Mouse (Mus musculus) ZHBTc4 (cell line): ENCODE data around the gene Hivep1.

ENCODE experiments used
- DNase-seq: peaks from one replicate; pipeline ENCODE4 v3.0.0-alpha.2; 2011; ENCODE audit warnings: low read depth, low spot score

Hivep1 gene

DNA sequence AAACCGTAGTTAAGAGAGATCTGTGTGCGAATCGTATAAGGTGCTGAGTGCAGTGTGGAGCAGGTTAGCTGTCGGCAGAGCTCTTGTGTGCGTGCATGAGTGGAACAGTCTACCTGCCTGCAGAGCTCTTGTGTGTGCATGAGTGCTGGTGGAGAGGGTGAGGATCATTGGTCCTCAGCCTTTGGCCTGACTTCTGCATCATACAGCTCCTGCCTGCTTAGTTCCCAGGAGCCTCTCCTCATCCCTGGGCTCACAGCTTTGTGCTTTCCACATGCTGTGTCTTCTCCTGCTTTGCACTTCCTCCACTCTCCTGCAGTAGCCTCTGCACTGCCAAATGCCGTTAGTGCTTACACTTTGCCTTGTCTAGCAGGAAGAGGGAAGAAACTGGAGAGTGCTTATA, 60.2 kb downstream of the Hivep1 start:
- DNase-seq = no peak

DNA sequence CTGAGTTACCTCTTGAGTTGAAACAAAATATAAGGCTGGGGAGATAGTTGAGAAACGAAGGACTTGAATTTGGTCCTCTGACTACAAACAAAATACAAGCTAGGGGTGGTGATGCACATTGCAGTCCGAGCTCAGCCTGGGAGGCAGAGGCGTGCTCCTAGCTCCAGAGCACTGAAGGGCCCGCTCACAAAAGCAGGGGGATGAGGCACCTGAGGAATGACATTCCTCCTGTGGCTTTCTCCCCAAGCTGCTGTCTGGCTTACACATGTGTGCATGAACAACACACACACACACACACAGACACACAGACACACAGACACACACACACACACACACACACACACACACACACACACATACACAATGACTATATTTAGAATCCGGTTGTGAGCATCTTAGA, 60.9 kb downstream of the Hivep1 start:
- DNase-seq = no peak

DNA sequence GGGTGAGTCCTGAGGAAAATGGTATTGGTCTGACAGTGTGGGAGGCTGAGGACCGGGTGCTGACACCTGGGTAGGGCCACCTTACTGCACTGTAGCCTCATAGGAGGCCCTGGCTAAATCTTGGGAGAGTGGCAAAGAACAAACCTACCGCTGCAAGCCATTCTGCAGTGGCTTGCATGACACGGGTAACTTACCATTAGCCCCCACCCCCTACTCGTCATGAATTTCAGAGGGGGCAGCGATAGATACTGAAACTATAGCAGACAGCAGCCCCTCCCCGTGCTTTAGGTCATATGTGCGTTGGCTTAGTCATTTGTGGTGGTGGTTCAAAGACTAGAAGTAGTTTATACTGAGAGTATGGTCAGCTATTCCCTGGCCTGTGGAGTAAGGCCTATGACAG, 61.8 kb downstream of the Hivep1 start:
- DNase-seq = no peak

DNA sequence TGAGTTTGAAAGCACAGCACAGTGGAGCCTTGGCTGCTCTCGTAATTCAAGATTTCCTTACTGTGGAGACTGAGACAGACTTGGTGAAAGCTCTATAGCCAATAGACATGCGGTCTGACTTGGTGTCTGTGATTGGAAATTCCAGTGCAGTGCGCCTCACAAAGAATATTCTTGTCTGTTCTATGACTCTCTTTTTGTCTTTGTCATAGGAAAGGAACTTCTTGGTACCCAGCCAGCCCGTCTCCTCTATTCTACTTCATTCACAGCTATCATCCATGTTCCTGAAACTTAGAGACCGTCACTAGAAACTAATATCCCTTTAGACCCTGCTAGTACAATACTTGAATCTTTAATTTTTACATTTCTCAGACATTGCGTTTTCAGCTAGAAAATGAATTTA, 64.5 kb downstream of the Hivep1 start:
- no peak for DNase-seq

DNA sequence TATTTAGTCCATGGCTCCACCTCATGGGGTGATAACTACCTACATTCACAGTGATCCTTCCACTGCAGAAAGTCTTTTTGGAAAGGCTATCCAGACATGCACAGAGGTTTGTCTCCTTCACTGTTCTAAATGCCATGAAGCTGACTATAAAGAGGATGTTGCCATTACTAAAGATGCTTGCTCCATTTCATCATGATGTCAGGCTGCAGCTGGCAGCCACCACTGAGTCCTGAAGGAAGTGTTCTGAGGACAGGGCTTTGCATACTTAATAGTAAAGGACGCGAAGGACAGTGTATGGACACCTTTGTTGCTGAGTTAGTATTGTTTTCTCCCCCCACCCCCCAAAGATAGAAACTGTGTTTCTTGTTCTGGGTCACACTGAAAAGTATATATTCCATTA, 67.2 kb downstream of the Hivep1 start:
- DNase-seq = no peak

DNA sequence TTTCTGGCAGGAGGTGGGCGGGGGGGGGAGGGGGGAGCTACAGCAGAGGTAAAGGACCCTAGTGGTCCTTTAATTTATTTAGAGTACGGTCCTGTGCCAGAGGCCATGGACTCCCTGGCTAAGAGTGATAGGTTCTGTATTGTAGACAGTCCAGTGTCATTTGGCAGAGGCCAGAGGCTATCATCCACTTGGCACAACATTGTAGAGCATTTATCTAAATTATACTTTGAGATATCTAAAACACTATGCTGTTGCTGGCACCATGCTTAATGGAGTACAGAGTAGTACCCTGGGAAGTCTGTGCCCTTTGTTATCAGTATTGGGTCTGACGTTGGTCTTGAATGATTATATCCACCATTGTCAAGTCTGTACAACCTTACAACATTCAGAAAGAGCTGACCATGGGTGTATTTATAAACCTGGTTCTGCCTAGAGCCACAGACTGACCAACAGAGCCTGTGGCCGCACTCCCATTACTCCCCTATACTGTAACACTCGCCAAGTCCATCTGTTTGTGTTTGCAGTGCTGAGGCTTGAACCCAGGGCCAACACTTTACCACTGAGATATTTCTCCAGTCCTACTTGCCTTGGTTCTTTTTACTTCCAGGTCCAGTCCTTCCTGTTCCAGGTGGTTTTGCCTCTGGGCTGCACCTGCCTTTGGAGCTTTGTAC, 69.4 kb downstream of the Hivep1 start:
- DNase-seq = no peak

DNA sequence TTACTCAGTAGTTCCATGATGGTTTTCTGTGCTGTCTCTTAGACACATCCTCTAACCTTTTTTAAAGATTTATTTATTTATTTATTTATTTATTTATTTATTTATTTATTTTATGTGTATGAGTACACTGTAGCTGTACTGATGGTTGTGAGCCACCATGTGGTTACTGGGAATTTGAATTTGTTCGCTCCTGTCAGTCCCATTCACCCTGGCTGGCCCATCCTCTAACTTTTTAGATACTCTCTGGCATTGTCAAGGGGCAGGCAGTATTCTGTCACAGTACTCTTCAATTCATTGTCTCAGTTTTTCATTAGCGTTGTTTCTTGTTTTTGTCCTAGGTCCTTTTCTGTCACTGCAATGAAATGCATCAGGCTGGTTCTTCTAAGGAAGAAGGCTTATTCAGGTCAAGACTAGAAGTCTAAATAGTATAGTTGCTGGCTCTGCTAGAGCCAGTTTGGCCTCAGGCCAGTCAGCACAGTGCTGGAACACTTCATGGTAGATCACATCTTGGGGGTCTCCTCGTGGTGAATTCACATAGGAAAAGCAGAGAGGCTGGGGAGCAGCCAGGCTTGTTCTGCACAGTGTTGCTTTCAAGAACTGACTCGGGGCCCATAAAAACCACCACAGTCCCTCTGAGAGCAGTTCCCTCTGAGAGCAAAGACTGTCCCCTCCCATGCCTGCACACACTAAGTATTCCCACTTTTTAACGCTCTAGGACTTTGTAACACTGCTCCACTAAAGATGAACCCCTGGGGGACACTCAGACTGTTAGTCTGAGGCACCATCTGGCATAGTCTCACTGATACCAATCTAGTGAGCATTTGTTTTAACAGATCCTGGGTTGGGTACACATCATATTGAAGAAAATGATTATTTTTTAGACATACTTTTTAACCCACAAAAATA, 70.2 kb downstream of the Hivep1 start:
- no peak for DNase-seq

DNA sequence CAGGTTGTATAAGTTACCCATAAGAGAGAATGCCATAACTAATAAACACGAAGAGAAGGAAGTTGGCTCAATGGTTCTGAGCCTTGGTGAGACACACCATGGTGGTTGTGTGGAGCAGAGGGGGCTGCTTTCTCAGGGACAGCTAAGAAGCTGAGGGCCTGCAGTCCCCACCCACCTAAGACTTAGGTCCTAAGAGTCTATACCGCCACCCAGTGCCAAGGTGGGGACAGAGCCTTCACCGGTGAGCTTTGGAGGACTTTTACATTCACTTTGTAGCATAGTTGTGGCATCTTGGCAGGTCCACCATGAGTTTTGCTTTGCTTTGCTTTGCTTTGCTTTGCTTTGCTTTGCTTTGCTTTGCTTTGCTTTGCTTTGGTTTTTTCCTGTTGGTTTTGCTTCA, 92.8 kb downstream of the Hivep1 start:
- DNase-seq = peak; percentile 31

DNA sequence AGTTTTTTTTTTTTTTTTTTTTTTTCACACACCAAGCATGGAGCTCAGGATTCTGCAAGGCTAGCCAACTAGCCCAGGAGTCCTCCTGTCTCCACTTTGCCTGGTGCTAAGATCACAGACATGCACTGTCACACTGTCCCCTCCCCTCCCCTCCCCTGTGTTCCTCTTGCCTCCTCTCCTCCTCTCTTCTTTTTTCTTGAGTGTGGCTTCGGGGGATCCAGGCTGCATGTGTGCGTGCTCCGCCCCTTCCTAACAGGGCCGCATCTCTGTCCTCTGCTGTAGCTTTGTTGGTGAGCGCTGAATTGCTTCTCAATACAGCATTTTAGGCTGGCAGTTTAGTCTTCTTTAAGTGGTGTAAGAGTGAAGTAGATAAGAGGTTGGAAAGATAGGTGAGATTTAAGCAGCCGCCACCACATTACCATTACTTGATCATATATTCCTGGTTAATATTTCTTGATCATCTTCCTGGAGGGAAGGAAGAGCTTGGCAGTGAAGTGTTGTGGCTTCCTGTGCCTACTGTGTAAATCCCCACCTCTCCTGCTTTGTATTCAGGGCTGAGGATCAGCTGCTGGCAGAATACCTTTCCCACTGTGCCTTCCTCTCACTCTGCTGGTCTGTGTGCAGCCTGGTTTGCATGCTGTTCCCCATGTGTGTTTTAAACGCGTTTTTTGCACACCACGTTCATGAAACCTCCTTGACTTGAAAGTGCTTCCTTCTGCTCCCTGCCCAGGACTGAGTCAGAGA, 97.7 kb downstream of the Hivep1 start:
- no peak for DNase-seq

DNA sequence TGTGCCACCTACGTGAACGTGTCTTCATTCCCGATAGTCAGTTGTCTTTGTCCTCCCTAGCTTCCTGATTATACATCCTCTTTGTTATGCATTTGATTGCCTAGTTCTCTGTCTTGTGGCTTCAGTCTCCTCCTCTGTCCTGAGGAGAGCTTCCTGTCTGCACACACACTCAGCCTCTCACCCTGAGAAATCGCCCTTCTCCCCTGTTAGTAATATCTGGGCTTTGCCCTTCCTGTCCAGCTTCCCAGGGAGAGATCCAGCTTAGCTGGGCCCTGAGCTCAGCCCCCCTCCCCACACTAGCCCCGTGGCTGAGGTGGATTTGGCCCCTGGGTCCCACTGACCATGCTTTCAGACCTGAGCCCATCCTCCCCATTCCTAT, 98.2 kb downstream of the Hivep1 start:
- DNase-seq = peak; percentile 61

DNA sequence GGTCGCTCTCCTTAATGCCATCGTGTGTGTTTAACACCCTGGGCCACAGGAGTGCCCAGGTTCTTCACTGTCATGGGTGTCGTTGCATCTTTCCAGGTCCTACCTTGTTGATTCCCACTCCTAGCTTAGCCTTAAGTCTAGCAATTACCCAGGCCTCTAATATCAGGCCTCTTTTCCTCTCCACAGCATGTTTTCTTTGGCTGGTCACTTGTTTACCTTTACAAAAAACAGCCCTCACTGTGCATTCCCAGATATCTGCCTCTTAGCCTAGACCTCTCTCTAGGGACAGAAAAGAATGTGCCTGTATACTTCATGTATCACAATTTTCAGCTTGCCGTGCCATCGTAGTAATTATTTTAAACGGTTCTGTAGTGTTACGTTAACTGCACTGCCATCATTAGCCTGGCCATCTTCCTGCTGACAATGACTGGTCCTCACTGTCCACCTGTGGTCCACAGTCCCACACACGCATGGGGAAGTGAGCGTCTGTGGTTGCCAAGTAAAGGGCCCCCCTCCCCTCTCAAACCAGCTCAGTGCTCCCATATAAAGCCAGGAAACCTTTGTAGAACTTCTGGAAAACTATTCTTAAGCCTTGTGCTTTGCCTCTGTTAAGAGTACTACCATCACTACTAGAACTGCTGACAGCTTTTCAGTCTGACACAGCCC, 98.8 kb downstream of the Hivep1 start:
- DNase-seq = no peak

DNA sequence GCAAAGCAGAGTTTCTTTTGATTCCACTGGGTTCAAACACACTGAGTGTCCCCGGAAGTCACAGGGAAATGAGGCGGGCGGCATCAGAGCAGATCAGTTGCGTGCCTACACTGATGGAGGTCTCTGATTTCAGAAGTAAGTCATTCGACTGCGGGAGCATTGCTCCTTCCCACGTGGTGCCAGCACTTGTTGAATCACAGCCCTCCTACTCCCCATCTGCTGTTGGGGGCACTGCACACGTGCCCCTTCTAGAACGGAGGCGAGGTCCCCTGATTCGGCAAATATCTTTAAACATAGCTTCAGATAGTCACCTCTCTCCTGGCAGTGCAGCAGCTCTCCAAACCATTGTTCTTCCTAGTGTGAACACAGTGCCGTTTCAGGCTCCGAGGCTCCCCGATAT, 106.4 kb downstream of the Hivep1 start:
- DNase-seq = no peak

DNA sequence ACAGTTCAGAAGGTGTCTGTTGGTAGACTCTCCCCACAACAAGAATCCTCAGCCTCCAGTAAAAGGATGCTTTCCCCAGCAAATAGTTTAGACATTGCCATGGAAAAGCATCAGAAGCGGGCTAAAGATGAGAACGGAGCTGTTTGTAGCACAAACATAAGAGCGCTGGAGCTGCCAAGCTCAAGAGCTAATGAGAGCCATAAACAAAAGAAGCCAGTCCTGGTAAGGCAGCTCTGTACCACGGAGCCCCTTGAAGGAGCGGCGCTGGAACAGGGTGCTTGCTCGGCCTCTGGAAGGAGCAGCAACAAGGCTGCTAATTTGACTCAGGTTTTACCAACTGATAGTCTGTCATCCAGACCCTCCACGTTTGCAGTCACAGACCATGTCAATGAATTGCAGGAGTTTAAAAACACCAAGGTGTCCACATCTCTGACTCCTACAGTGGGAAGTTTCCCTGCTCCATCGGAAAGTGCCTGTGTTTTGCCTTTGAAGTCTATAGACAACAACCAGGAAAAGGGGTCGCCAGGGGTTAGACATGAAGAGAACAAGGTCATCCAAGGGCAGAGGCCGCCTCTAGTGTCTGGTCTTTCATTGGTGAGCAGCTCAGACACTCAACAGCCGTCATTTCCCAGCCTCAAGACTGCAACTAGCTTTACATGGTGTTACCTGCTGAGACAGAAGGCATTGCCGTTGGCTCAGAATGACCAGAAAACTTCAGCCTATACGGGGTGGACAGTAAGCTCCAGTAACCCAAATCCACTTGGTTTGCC, 107.8 kb downstream of the Hivep1 start:
- DNase-seq = peak; percentile 20

DNA sequence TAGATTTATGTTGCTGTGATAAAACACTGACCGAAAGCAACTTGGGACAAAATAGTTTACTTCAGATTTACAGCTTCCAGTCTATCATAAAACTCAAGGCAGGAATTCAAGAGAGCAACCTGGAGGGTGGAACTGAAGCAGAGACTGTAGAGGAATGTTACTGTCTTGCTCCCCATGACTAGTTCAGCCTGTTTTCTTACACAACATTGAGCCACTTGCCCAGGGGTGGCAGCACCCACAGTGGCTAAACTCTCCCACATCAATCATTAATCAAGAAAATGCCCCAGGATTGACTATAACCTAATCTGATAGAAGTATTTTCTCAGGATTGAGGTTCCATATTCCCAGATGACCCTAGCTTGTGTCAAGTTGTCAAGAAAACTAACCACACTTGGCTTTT, 119.0 kb downstream of the Hivep1 start:
- no peak for DNase-seq

DNA sequence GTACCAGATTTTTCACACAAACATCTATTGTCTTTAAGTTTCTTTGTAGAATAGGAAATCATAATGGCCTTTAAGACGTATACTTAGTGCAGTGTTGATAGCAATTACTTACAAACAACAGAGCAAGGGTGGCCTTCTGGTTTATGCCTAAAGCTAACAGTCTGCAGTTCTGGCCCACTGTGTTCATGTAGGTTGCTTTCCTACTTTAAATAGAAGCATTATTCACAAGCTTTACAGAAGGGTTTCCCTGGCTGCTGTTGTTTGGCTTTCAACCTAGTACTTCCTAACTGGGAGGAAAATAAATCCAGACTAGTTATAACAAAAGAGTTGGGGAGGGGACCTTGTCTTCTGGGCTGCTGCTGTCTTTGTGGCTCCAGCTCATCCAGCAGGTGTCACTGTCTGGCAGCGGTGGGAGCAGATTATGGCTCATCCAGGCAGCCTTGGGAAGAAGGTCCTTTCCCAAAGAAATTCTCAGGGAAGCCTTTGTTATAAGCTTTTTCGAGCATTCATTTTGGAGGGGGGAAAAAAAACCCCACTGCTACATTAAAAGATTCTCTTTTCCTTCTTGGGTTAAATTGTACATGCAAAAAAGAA, 123.1 kb downstream of the Hivep1 start:
- peak; percentile 55 for DNase-seq

DNA sequence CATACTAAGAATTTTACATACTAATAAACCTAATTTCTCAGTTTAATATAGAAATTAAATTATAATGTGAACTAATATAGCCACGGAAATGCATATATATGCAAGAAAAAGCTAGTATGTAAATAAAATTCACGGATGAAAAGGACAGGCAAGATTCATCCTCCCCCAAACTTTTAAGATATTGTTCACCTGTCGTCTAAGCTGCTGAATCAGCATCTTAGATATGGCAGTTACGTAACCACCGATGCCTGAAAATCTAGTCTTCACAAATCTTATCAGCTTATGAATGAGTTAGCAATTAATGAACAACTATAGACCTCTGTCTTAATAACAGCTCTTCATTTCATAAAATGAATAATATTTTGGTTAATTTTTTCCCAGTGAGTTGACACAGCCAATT, 130.8 kb downstream of the Hivep1 start:
- no peak for DNase-seq

DNA sequence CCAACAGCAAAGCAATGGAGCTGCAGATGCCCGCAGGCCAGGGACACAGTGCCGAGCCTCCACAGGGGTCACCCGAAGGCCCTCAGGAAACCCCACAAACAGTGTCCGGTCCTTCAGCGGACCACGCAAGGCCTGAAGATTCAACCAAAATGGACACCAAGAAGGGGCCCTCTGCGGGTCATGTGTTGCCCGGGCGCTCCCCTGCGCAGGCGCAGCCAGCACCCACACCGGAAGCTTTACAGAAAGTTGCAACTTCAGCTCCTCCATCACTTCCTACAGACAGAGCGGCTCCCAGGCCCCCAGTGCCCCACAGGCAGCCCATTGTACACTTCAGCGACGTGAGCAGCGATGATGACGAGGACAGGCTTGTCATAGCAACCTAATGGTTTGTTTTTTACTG, 132.3 kb downstream of the Hivep1 start:
- peak; percentile 74 for DNase-seq

DNA sequence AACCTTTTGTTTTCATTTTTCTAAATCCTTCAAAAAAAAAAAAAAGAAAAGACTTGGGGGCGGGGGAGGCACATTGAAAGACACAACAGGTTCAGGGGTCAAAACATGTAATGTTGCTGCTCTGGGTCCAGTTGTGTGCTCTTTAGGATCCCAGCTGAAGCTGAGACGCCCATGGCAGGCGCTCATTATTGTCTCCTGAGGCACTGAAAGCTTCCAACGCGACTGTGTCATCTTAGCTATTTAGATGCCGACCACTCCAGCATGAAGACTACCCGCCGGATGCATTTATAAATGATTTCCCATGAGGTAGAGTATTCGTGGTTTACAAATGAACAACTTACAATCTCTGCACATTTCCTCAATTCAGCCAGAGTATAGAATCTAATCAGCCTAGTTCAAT, 141.2 kb downstream of the Hivep1 start:
- no peak for DNase-seq

DNA sequence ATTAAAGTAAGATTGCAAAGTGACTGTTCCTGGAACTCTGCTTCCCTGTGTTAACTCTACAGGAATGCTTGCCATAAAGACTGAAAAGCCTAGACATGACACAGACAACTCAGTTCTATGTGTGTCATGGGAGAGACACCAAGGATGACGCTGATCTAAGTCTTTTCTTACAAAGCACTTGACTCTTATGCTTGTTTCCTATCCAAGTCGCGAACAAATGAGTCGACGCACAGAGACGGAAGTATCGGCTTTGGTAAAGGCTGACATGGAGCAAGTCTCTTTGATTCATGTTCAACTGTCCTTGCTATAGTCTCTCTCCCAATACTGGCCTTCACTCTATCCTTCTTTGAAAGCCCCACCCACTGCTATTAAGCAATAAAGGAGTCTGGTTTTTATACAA, 143.8 kb downstream of the Hivep1 start:
- DNase-seq = no peak

DNA sequence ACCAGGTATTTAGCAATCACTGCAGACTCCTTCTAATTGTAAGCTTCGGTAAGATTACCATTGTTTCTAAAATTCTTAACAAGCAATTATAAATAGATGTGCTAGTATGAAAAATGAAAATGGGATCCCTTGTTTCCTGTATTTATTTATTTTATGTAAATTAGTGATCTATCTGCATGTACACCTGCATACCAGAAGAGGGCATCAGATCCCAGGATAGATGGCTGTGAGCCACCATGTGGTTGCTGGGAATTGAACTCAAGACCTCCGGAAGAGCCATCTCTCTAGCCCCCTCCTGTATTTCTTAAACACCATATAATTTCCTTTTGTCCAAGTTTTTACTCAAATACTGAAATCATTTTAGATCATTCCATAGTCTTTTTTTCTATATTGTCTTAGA, 145.8 kb downstream of the Hivep1 start:
- no peak for DNase-seq

DNA sequence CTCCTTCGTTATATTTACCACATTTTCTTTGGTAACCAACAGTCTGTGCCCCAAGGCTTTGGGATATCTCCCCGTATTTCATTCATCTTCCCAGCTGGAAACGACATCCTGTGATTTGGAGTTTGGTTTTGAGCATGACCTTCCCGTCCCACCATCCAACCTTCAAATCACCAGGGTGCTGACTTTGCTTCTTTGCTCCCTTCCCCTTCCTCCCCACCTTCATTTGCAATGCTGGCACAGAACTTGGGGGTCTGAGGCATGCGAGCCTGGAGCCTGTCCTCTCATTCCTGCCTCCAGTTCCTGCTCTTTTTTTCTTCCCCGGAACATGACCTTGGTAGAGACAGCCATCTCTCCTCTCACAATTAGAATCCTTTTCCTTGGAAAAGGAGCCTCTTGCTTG, 161.7 kb downstream of the Hivep1 start:
- peak; percentile 4 for DNase-seq
